14 mouse cellular contexts compared by ENCODE assay signal in genomic region chr13:73433681-73434535, GRCm38 (mm10). TPM values are rescaled to one million over a fixed set of nuclear protein-coding genes. Genes with fewer than 3 reads are reported as not detected.
DNase-seq lines count a peak whose midpoint lies in the region; ATAC-seq and TF ChIP-seq lines count a peak whose summit lies in the region.
"Had no signal": no experiment of that assay in that cellular context is flagged by ENCODE, and none has a peak within 500 bp of the region (broad histone marks: within the 10 kb centered on the region; RNA-seq: fewer than 3 reads in every experiment).

No protein-coding gene starts in this region.

- TF ChIP-seq RAD21 in MEL (IDR thresholded peaks at IDR 0.05; ENCODE audit: low read depth, low read length): no peak

- peak overlapping the region; percentile 68 for H3K27ac ChIP-seq in spleen, adult 2 months (ENCODE audit: insufficient read depth, low read length)
- H3K27ac ChIP-seq in MEL (ENCODE audit: control insufficient read depth, low read depth, low read length): no peak overlapping the region
- no peak overlapping the region for H3K27ac ChIP-seq in midbrain, embryonic 11.5 days (ENCODE audit: low read depth, low read length)
- no peak overlapping the region for H3K27ac ChIP-seq in midbrain, embryonic 10.5 days (replicated peaks)
- H3K27ac ChIP-seq in midbrain, embryonic 16.5 days (ENCODE audit: low read length): no peak overlapping the region
- H3K27ac ChIP-seq: embryonic facial prominence, embryonic 13.5 days; hindbrain, embryonic 14.5 days had no signal

- H3K4me3 ChIP-seq in spleen, adult 2 months (ENCODE audit: extremely low read depth, insufficient read depth, insufficient read length): no peak overlapping the region
- H3K4me3 ChIP-seq in MEL (ENCODE audit: control insufficient read depth in 1 of 2, insufficient read depth in 1 of 2, low read depth in 2 of 2, low read length in 2 of 2): no peak overlapping the region
- no peak overlapping the region for H3K4me3 ChIP-seq in midbrain, embryonic 11.5 days (ENCODE audit: low read depth, low read length)
- no peak overlapping the region for H3K4me3 ChIP-seq in midbrain, embryonic 10.5 days
- H3K4me3 ChIP-seq in midbrain, embryonic 16.5 days (ENCODE audit: low read depth, low read length): no peak overlapping the region
- H3K4me3 ChIP-seq: embryonic facial prominence, embryonic 13.5 days; heart, embryonic 12.5 days had no signal

- no peak for TF ChIP-seq POLR2A in spleen, adult 2 months (IDR thresholded peaks at IDR 0.05; ENCODE audit: low read depth, low read length)
- no peak for TF ChIP-seq POLR2A in MEL (IDR thresholded peaks at IDR 0.05; ENCODE audit: control insufficient read depth in 1 of 2, insufficient read depth in 1 of 2, low read depth in 1 of 2, low read length in 2 of 2, poor library complexity in 1 of 2)

- H3K4me2 ChIP-seq in midbrain, embryonic 11.5 days: no peak overlapping the region
- no peak overlapping the region for H3K4me2 ChIP-seq in midbrain, embryonic 16.5 days (ENCODE audit: low read length)
- H3K4me2 ChIP-seq: embryonic facial prominence, embryonic 13.5 days; heart, embryonic 12.5 days; hindbrain, embryonic 14.5 days had no signal

- ATAC-seq in megakaryocyte-erythroid progenitor cell, adult 5-6 weeks (replicated peaks; ENCODE audit: low FRiP score, low TSS enrichment, poor library complexity, severe bottlenecking): peak; percentile 56; the same call in 1 of the 2 replicates
- no peak for ATAC-seq in midbrain, embryonic 11.5 days (ENCODE audit: low FRiP score)
- no peak for ATAC-seq in midbrain, embryonic 16.5 days

- H3K9me3 ChIP-seq in MEL (replicated peaks; ENCODE audit: insufficient read depth, low read length): no peaks in the 10 kb centered on the region
- H3K9me3 ChIP-seq in midbrain, embryonic 11.5 days (ENCODE audit: control insufficient read depth, low read length): no peaks in the 10 kb centered on the region
- no peaks in the 10 kb centered on the region for H3K9me3 ChIP-seq in midbrain, embryonic 10.5 days (replicated peaks)
- H3K9me3 ChIP-seq in midbrain, embryonic 16.5 days (replicated peaks; ENCODE audit: control insufficient read depth, low read length, poor library complexity, severe bottlenecking): no peaks in the 10 kb centered on the region
- H3K9me3 ChIP-seq: embryonic facial prominence, embryonic 13.5 days; heart, embryonic 12.5 days had no signal

- H3K9ac ChIP-seq in MEL (ENCODE audit: control insufficient read depth, low read depth, low read length, poor library complexity, severe bottlenecking): no peak overlapping the region
- no peak overlapping the region for H3K9ac ChIP-seq in midbrain, embryonic 11.5 days (ENCODE audit: low read length)
- H3K9ac ChIP-seq in midbrain, embryonic 16.5 days (ENCODE audit: low read depth, low read length): no peak overlapping the region
- H3K9ac ChIP-seq: embryonic facial prominence, embryonic 13.5 days; heart, embryonic 12.5 days; hindbrain, embryonic 14.5 days had no signal

- no peak for TF ChIP-seq CTCF in spleen, adult 2 months (IDR thresholded peaks at IDR 0.05; ENCODE audit: extremely low read depth, insufficient read depth, insufficient read length, insufficient replicate concordance)
- no peak for TF ChIP-seq CTCF in MEL (IDR thresholded peaks at IDR 0.05 in 2 of 3, conservative IDR thresholded peaks at IDR 0.05 in 1 of 3; ENCODE audit: control insufficient read depth in 1 of 3, insufficient read depth in 1 of 3, low read depth in 2 of 3, low read length in 3 of 3, poor library complexity in 1 of 3, severe bottlenecking in 1 of 3)

- peaks cover 21% of the 10 kb centered on the region for H3K4me1 ChIP-seq in spleen, adult 2 months (ENCODE audit: control insufficient read depth, insufficient read depth, insufficient read length)
- no peaks in the 10 kb centered on the region for H3K4me1 ChIP-seq in MEL (ENCODE audit: control insufficient read depth in 1 of 2, insufficient read depth in 2 of 2, low read length in 2 of 2)
- H3K4me1 ChIP-seq in midbrain, embryonic 11.5 days (ENCODE audit: control insufficient read depth, insufficient read depth, low read length): no peaks in the 10 kb centered on the region
- peaks cover 2% of the 10 kb centered on the region for H3K4me1 ChIP-seq in midbrain, embryonic 10.5 days
- H3K4me1 ChIP-seq in midbrain, embryonic 16.5 days (ENCODE audit: control insufficient read depth, insufficient read depth, low read length): no peaks in the 10 kb centered on the region
- H3K4me1 ChIP-seq: embryonic facial prominence, embryonic 13.5 days had no signal

- H3K27me3 ChIP-seq in spleen, adult 2 months (ENCODE audit: control insufficient read depth, insufficient read depth, low read length): no peaks in the 10 kb centered on the region
- H3K27me3 ChIP-seq in MEL (ENCODE audit: control insufficient read depth in 1 of 2, insufficient read depth in 2 of 2, low read length in 2 of 2): peaks cover 6 to 9% of the 10 kb centered on the region in 2 experiments
- no peaks in the 10 kb centered on the region for H3K27me3 ChIP-seq in midbrain, embryonic 11.5 days (ENCODE audit: control insufficient read depth, insufficient read depth, low read length)
- no peaks in the 10 kb centered on the region for H3K27me3 ChIP-seq in midbrain, embryonic 10.5 days (ENCODE audit: low read depth, poor library complexity, severe bottlenecking)
- no peaks in the 10 kb centered on the region for H3K27me3 ChIP-seq in midbrain, embryonic 16.5 days (ENCODE audit: control insufficient read depth, insufficient read depth, low read depth, low read length)
- H3K27me3 ChIP-seq: embryonic facial prominence, embryonic 13.5 days had no signal

- DNase-seq in spleen, adult 2 months (ENCODE audit: low read depth in 1 of 2, low spot score in 2 of 2): no peak
- DNase-seq in spleen, postnatal 4 days (ENCODE audit: low spot score in 2 of 2): no peak
- peak; percentile 15 for DNase-seq in MEL (ENCODE audit: low read depth, low spot score)
- peak; percentile 34 for DNase-seq in induced T-regulatory cell, adult 2 months (ENCODE audit: low read depth)
- no peak for DNase-seq in midbrain, embryonic 11.5 days (ENCODE audit: low spot score, missing footprints)
- DNase-seq in midbrain, embryonic 10.5 days (ENCODE audit: low spot score): no peak
- DNase-seq: adrenal gland, postnatal 10 days; cerebellum, adult 18-20 months; midbrain, embryonic 14.5 days had no signal

- no peaks in the 10 kb centered on the region for H3K79me2 ChIP-seq in MEL (ENCODE audit: control insufficient read depth, insufficient read depth, low read length, poor library complexity)

- 47% methylated on average over 15 of the region's 15 CpGs for WGBS in spleen, adult 2 months
- 86% methylated on average over 15 of the region's 15 CpGs for WGBS in midbrain, embryonic 11.5 days
- 86% methylated on average over 15 of the region's 15 CpGs for WGBS in midbrain, embryonic 10.5 days
- 85% methylated on average over 15 of the region's 15 CpGs for WGBS in midbrain, embryonic 16.5 days

- no peaks in the 10 kb centered on the region for H3K36me3 ChIP-seq in spleen, adult 2 months (ENCODE audit: control insufficient read depth, insufficient read depth, low read length)
- H3K36me3 ChIP-seq in MEL (ENCODE audit: control insufficient read depth in 1 of 2, insufficient read depth in 2 of 2, low read length in 2 of 2): no peaks in the 10 kb centered on the region
- H3K36me3 ChIP-seq in midbrain, embryonic 11.5 days (ENCODE audit: control insufficient read depth, insufficient read depth, low read length): no peaks in the 10 kb centered on the region
- H3K36me3 ChIP-seq in midbrain, embryonic 10.5 days: no peaks in the 10 kb centered on the region
- H3K36me3 ChIP-seq in midbrain, embryonic 16.5 days (ENCODE audit: control insufficient read depth, insufficient read depth, low read length): no peaks in the 10 kb centered on the region
- H3K36me3 ChIP-seq: embryonic facial prominence, embryonic 13.5 days; heart, embryonic 12.5 days had no signal

- TF ChIP-seq EP300 in MEL (IDR thresholded peaks at IDR 0.05; ENCODE audit: low read depth in 1 of 2, low read length in 2 of 2): no peak

TF ChIP-seq in MEL, 35 proteins besides CTCF, POLR2A, EP300 and RAD21 (continues in another document):
- no peak for TF ChIP-seq NRF1 (IDR thresholded peaks at IDR 0.05; ENCODE audit: insufficient read depth, low read depth, low read length, poor library complexity, severe bottlenecking)
- TF ChIP-seq TBP (IDR thresholded peaks at IDR 0.05; ENCODE audit: low read depth, low read length): no peak
- no peak for TF ChIP-seq UBTF (IDR thresholded peaks at IDR 0.05; ENCODE audit: borderline replicate concordance, insufficient read depth, low read depth, low read length)
- no peak for TF ChIP-seq MAX (IDR thresholded peaks at IDR 0.05; ENCODE audit: low read length)
- TF ChIP-seq MXI1 (IDR thresholded peaks at IDR 0.05; ENCODE audit: low read depth, low read length): no peak
- TF ChIP-seq ZMIZ1 (IDR thresholded peaks at IDR 0.05; ENCODE audit: low read depth, low read length): no peak
- TF ChIP-seq GATA1 (IDR thresholded peaks at IDR 0.05; ENCODE audit: low read depth, low read length): no peak
- TF ChIP-seq TCF12 (IDR thresholded peaks at IDR 0.05; ENCODE audit: low read depth, low read length): no peak
- no peak for TF ChIP-seq KAT2A (conservative IDR thresholded peaks at IDR 0.05; ENCODE audit: low read depth, low read length)
- no peak for TF ChIP-seq USF2 (IDR thresholded peaks at IDR 0.05; ENCODE audit: borderline replicate concordance in 1 of 2, insufficient read depth in 1 of 2, low read depth in 1 of 2, low read length in 2 of 2)
- TF ChIP-seq POLR2AphosphoS2 (IDR thresholded peaks at IDR 0.05; ENCODE audit: low read length): no peak
- TF ChIP-seq BHLHE40 (IDR thresholded peaks at IDR 0.05; ENCODE audit: borderline replicate concordance, low read depth, low read length): no peak
- no peak for TF ChIP-seq TAL1 (IDR thresholded peaks at IDR 0.05; ENCODE audit: low read length)
- no peak for TF ChIP-seq ZKSCAN1 (IDR thresholded peaks at IDR 0.05; ENCODE audit: low read depth, low read length)
- TF ChIP-seq NELFE (IDR thresholded peaks at IDR 0.05; ENCODE audit: low read depth, low read length): no peak
- TF ChIP-seq ETS1 (IDR thresholded peaks at IDR 0.05; ENCODE audit: low read depth, low read length): no peak

RNA-seq across cellular contexts. Expression of gene Lpcat1, which starts 33.1 kb away (rescaled TPM):
- 64.9 and 81.3 TPM in 2 replicates for polyA plus RNA-seq in spleen, adult 2 months (2012; rRNA removed)
- total RNA-seq in MEL (2012; rRNA removed): 30.5 and 38.8 TPM in 2 replicates
- 10 to 100 TPM in 1 of 2 experiments, not detected in 1; 31.5 TPM for polyA plus RNA-seq in MEL (2012; ENCODE audit: insufficient read depth in 1 of 2, insufficient read length in 2 of 2, low read depth in 1 of 2, low replicate concordance in 2 of 2, missing spikeins in 1 of 2)
- total RNA-seq in megakaryocyte-erythroid progenitor cell, adult 5-6 weeks (2014; fragmentation: Nextera tagmentation): 46.7 and 50.6 TPM in 2 replicates
- total RNA-seq in megakaryocyte-erythroid progenitor cell, adult 5-6 weeks (2017): 19.3 and 32.4 TPM in 2 replicates
- polyA plus RNA-seq in midbrain, embryonic 11.5 days (2014; fragmentation: Nextera tagmentation; extraction: Ambion mirVana): 52.0 and 53.5 TPM in 2 replicates
- polyA plus RNA-seq in midbrain, embryonic 10.5 days (2016; fragmentation: Nextera tagmentation; extraction: Ambion mirVana): 65.3 and 66.6 TPM in 2 replicates
- 75.7 and 78.3 TPM in 2 replicates for polyA plus RNA-seq in midbrain, embryonic 16.5 days (2015; fragmentation: Nextera tagmentation; extraction: Ambion mirVana)

Comparison
In these comparisons a context has a peak if more than half of its experiments do, and no peak if none do; other contexts are left out.
1. DNase-seq: peak in MEL (single experiment) and induced T-regulatory cell, adult 2 months (single experiment); none in spleen, adult 2 months (0 of 2), spleen, postnatal 4 days (0 of 2), midbrain, embryonic 11.5 days (single experiment) and midbrain, embryonic 10.5 days (single experiment).